Mouse (Mus musculus) hindbrain, embryonic 11.5 days (tissue): Measurements from ENCODE around the gene Arhgap10. TPM values are rescaled to one million over a fixed set of nuclear protein-coding genes. Genes with fewer than 3 reads are reported as not detected.
A peak's percentile ranks its signal among the peaks of the same experiment; 100 is the strongest.
"Not testable (repeated sequence)": the region's sequence is repeated elsewhere in the genome, so short reads cannot be mapped to it uniquely, and the experiment has no call there.

Source experiments
- ATAC-seq: fragments of 200-750 bp; cut with Nextera tagmentation; 2 replicates; pipeline ENCODE4 v1.8.0; 2017; ENCODE audit warnings: mild to moderate bottlenecking, moderate TSS enrichment, moderate library complexity; ENCODE audit not compliant: low FRiP score
- DNase-seq: peaks from one replicate; pipeline ENCODE4 v3.0.0-alpha.2; 2015; ENCODE audit warnings: low spot score
- H3K27ac ChIP-seq: fragments of 300-500 bp; sonication (generic); 2 replicates; pipeline ENCODE4 v1.5.1; 2014; ENCODE audit warnings: mild to moderate bottlenecking, low read depth, low read length
- H3K27me3 ChIP-seq: fragments of 300-500 bp; sonication (generic); 2 replicates; pipeline ENCODE4 v1.6.1; 2014; ENCODE audit warnings: mild to moderate bottlenecking, low read length, moderate library complexity, mixed read lengths; ENCODE audit not compliant: control insufficient read depth, insufficient read depth
- H3K36me3 ChIP-seq: fragments of 300-500 bp; sonication (generic); 2 replicates; pipeline ENCODE4 v1.6.1; 2014; ENCODE audit warnings: mild to moderate bottlenecking, low read length, moderate library complexity, mixed read lengths; ENCODE audit not compliant: control insufficient read depth, insufficient read depth
- H3K4me1 ChIP-seq: fragments of 300-500 bp; sonication (generic); replicated peaks from 2 replicates; pipeline ENCODE4 v1.6.1; 2014; ENCODE audit warnings: low read length, mixed read lengths; ENCODE audit not compliant: control insufficient read depth, insufficient read depth
- H3K4me2 ChIP-seq: fragments of 300-500 bp; sonication (generic); replicated peaks from 2 replicates; pipeline ENCODE4 v1.6.1; 2014; ENCODE audit warnings: mild to moderate bottlenecking, low read depth, low read length
- H3K4me3 ChIP-seq: fragments of 300-500 bp; sonication (generic); 2 replicates; pipeline ENCODE4 v1.5.1; 2014; ENCODE audit warnings: low read depth, low read length
- H3K9ac ChIP-seq: fragments of 300-500 bp; sonication (generic); 2 replicates; pipeline ENCODE4 v1.6.1; 2014; ENCODE audit warnings: low read depth, low read length
- H3K9me3 ChIP-seq: fragments of 300-500 bp; sonication (generic); 2 replicates; pipeline ENCODE4 v1.6.1; 2016; ENCODE audit warnings: low read length; ENCODE audit not compliant: control insufficient read depth
- WGBS: fragments of 180-500 bp; shearing (Covaris S2); extraction: QIAGEN DNeasy Blood & Tissue Kit; methylation state at CpG from one replicate; pipeline ENCODE4 v1.1.7; 2014; 5-methylcytosine and 5-hydroxymethylcytosine counted together
- polyA plus RNA-seq: library from polyadenylated mRNA; unstranded; fragments of >200 nt; fragmentation: Nextera tagmentation; extraction: Ambion mirVana; gene quantifications from 2 replicates; pipeline ENCODE4 v1.2.1, GENCODE M21; 2014

Arhgap10 gene
- polyA plus RNA-seq, 1 experiment from 2014 or later: 15.4 TPM

DNA sequence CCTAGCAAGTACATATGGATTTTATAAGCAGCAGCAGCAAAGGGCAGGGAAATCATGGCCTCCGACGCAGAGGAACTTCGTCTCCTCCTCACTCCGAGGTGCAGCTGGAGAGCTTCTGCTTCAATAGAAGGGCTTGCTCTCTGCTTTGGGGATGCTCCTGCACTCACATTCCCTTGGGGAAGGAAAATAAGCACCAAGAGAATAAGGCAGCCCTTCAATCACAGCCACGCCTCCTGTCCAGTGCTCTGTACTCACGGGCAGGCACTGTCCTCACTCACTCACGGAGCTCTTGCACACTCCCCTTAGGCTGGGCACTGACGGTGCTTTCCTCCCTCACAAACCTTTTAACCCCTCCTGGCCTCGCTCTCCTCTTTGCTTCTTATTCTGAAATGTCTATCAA is 176.4 kb downstream of the Arhgap10 start:
- peak; percentile 27 for DNase-seq
- H3K27ac ChIP-seq: peak overlapping the region; percentile 54; the same call in 1 of the 2 replicates
- WGBS: 42% methylated on average over 9 of the region's 9 CpGs

DNA sequence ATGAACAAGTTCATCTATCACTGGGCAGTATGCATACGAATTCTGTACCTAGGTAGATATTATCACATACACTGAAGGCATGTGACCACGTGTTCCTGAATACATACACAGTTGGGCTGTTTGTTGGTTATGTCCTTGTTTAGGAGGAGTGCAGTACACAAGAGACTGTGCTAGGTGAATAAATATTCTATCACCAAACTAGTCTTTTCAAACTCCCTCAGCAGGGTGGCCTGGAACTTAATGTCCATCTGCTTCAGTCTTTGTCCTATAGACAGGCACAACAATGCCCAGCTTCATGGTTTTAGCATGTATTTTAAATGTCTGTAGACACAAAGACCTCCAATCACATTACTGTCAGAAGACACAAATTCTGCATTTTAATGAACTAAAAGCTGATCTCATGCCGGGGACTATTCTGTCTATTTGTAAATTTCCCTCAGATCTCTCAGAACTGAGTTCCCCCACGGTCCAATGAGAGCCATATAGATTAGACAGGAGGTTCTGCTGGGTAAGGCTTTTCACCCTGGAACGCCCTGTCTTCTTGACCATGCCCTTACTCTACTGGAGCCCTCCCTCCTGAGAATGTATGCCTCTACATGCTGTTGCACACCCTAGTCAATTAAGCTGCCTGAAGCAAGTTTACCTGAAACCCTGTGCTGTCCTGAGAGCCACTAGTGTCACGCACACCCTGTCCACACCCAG is 177.6 kb downstream of the Arhgap10 start:
- WGBS: 53% methylated on average over 6 of the region's 6 CpGs
- H3K27ac ChIP-seq: peak overlapping the region; percentile 61
- no peaks in the 10 kb centered on the region for H3K27me3 ChIP-seq
- no peak overlapping the region for H3K4me3 ChIP-seq
- peak; percentile 83 for ATAC-seq
- DNase-seq: peak; percentile 64
- H3K9me3 ChIP-seq: no peaks in the 10 kb centered on the region
- no peaks in the 10 kb centered on the region for H3K36me3 ChIP-seq
- H3K4me2 ChIP-seq: no peak overlapping the region
- peaks cover 2% of the 10 kb centered on the region; the same call in 1 of the 2 replicates for H3K4me1 ChIP-seq
- no peak overlapping the region for H3K9ac ChIP-seq

More for the DNA sequence above, 176.4 kb downstream of the Arhgap10 start:
- Histone ChIP-seq H3K9me3 (no peaks in the 10 kb centered on the region), H3K4me3 (no peak overlapping the region), H3K27me3 (no peaks in the 10 kb centered on the region), H3K9ac (no peak overlapping the region), H3K4me2 (no peak overlapping the region), H3K36me3 (no peaks in the 10 kb centered on the region), H3K4me1 (peaks cover 2% of the 10 kb centered on the region; the same call in 1 of the 2 replicates)
- no peak for ATAC-seq

DNA sequence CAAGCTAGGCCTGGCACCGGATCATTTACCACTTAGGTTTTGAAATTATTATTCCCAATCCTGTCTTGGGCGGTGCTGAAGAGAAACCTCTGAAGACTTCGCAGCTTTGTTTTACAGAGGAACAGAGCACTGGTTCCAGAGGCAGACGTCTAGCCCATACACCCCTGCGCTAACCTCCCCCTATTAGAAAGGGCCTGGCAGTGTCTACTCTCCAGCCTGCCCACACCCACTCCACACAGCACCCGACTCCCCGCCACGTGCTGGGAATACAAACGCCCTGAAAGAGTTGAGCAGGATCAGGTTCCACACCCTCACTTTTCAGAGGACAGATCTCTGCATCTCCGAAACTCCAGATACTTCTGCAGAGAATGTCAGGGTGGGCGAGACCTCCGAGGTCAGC is 180.5 kb downstream of the Arhgap10 start:
- WGBS: 69% methylated on average over 12 of the region's 12 CpGs
- Histone ChIP-seq H3K4me1 (peaks cover 2% of the 10 kb centered on the region; the same call in 1 of the 2 replicates), H3K27ac (0 out of 2 replicates have a peak overlapping the region, but pooled peaks have one; percentile 6), H3K4me3 (no peak overlapping the region), H3K9ac (no peak overlapping the region), H3K9me3 (no peaks in the 10 kb centered on the region), H3K27me3 (no peaks in the 10 kb centered on the region), H3K4me2 (no peak overlapping the region), H3K36me3 (no peaks in the 10 kb centered on the region)
- ATAC-seq (no peak), DNase-seq (no peak)

DNA sequence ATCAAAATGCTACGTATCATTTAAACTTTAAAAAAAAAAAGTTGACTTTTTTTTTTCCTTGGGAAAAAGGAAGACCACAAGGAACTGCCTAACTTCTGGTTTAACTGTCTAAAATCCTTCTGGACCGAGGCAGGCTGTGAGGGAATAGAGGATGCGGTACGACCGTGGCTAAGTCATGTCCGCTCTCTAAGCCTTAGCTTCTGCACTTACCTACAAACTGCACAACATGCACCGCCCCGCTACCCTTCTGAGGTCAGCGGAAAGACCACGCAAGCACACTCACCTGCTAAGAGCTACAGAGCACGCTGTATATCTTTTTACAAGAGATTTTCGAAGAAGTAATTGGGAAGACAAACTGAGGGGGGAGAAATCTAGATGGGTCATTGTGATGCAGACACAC is 186.6 kb downstream of the Arhgap10 start:
- Histone ChIP-seq H3K27me3 (no peaks in the 10 kb centered on the region), H3K4me1 (no peaks in the 10 kb centered on the region), H3K9me3 (no peaks in the 10 kb centered on the region), H3K9ac (no peak overlapping the region), H3K4me3 (no peak overlapping the region), H3K4me2 (no peak overlapping the region), H3K36me3 (no peaks in the 10 kb centered on the region), H3K27ac (no peak overlapping the region)
- ATAC-seq (no peak), DNase-seq (no peak)
- WGBS: 93% methylated on average over 12 of the region's 12 CpGs

DNA sequence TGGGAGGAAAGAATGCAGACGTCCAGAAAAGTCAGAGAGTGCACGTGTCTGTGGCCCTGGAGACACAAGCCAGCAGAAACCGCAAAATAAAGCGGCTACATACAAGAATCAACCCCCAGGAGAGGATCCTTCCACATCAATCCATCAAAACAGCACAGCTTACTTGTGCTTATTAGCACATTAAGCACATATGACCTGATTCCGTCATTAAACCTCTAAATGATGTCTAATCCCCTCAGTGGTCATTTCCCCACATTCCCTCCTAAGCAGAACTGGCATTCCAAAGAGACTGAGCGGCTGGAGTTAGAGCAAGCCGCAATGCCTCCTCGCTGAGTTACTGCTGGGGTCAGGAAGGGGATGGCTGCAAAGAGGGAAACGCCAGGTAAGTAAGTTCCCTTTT is 187.4 kb downstream of the Arhgap10 start:
- no peaks in the 10 kb centered on the region for H3K4me1 ChIP-seq
- ATAC-seq: no peak
- H3K4me2 ChIP-seq: no peak overlapping the region
- H3K9ac ChIP-seq: no peak overlapping the region
- no peaks in the 10 kb centered on the region for H3K27me3 ChIP-seq
- H3K4me3 ChIP-seq: no peak overlapping the region
- no peaks in the 10 kb centered on the region for H3K9me3 ChIP-seq
- WGBS: 71% methylated on average over 9 of the region's 9 CpGs
- H3K27ac ChIP-seq: no peak overlapping the region
- no peak for DNase-seq
- H3K36me3 ChIP-seq: no peaks in the 10 kb centered on the region

DNA sequence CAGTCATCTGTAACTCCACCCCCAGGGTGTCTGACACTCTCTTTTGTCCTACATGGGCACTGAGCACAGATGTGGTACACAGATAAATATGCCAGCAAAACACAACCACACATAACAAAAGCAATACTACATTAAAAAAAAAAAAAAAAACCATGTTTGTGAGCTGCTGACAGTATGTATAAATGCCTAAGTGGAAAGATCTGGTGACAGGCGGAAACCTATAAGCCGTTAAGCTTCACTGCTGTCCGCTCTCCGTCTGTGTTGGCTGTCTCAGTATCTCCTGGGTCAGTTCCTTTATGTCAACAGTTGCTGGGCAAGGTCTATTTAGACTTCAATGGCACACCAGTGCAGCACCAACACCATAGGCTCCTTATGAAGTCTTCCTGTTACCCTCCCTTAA is 188.0 kb downstream of the Arhgap10 start:
- WGBS: 79% methylated on average over 4 of the region's 4 CpGs
- no peaks in the 10 kb centered on the region for H3K27me3 ChIP-seq
- no peaks in the 10 kb centered on the region for H3K4me1 ChIP-seq
- no peak overlapping the region for H3K4me2 ChIP-seq
- H3K4me3 ChIP-seq: no peak overlapping the region
- H3K9ac ChIP-seq: no peak overlapping the region
- H3K36me3 ChIP-seq: no peaks in the 10 kb centered on the region
- no peak overlapping the region for H3K27ac ChIP-seq
- ATAC-seq (no peak), DNase-seq (no peak)
- H3K9me3 ChIP-seq: no peaks in the 10 kb centered on the region

DNA sequence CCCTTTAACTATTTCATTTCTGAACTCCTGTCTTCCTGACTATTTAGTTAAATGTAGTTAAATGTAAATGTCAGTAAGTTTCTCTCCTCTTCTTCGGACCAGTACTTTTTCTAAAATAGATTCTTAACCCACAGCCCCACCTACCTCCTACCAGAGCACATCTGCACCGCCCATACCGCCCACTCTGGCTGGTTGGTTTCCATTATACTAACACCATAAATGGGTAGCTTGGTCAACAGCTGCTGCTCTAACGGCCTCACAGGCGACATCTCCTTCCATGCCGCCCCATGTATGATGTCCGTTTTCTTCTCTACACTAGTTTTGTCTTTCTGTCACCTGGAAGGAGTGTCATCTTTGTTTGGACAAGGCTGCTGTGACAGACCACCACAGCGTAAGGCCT is 189.3 kb downstream of the Arhgap10 start:
- ATAC-seq (no peak), DNase-seq (no peak)
- no peak overlapping the region for H3K27ac ChIP-seq
- H3K4me3 ChIP-seq: no peak overlapping the region
- WGBS: 85% methylated on average over 8 of the region's 8 CpGs
- H3K36me3 ChIP-seq: no peaks in the 10 kb centered on the region
- H3K9ac ChIP-seq: no peak overlapping the region
- no peaks in the 10 kb centered on the region for H3K27me3 ChIP-seq
- no peak overlapping the region for H3K4me2 ChIP-seq
- H3K9me3 ChIP-seq: no peaks in the 10 kb centered on the region
- no peaks in the 10 kb centered on the region for H3K4me1 ChIP-seq

DNA sequence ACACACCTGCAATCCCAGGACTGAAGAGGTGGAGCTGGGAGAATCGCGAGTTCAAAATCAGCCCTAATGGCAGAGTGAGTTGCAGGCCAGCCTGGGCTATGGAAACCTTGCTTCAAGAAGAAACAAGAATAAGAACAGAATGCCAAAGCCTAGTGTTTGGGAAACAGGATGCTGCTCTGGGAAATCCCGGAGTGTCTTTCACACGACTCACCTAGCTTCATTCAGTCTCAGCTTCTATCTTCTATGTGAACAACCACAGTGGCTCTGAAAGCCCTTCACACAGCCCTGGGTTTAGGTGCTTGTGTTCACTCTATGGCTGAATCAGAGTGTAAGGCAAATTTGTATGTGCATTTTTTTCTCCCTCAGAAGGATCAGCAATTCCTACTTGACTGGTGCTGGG is 190.4 kb downstream of the Arhgap10 start:
- Histone ChIP-seq H3K27me3 (no peaks in the 10 kb centered on the region), H3K4me1 (no peaks in the 10 kb centered on the region), H3K36me3 (no peaks in the 10 kb centered on the region), H3K9ac (no peak overlapping the region), H3K9me3 (no peaks in the 10 kb centered on the region), H3K27ac (no peak overlapping the region), H3K4me3 (no peak overlapping the region), H3K4me2 (no peak overlapping the region)
- no peak for DNase-seq
- WGBS: 88% methylated on average over 4 of the region's 4 CpGs
- ATAC-seq: no peak

DNA sequence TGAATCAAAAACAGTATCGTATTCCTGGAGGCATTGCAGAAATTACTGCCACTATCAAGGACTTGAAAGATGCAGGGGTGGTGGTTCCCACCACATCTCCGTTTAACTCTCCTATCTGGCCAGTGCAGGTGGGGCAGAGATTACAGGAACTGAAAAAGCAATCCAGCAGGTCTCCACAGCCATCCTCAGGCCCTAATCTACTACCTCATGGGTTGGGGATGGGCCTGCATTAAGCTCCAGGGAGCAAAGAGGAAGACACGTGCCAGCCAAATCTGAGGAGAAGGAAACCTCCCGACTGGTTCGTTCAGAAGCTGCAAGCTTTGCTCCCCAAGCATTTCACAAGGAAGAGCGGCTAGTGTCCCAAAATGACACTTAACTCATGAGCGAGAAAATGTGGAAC is 195.0 kb downstream of the Arhgap10 start:
- H3K4me1 ChIP-seq, H3K9ac ChIP-seq, H3K36me3 ChIP-seq, DNase-seq, H3K9me3 ChIP-seq, ATAC-seq, H3K27me3 ChIP-seq, H3K4me3 ChIP-seq, H3K27ac ChIP-seq, H3K4me2 ChIP-seq: not testable (repeated sequence)
- 91% methylated on average over 6 of the region's 7 CpGs for WGBS
